Mouse (Mus musculus) frontal cortex, postnatal 36 days (tissue): ENCODE data around the gene Rabl6.

Experiments used
- DNase-seq, 2 experiments: peaks; one replicate each; pipeline ENCODE4 v3.0.0; 2022; ENCODE audit warnings: low spot score in 2 of 2

Gene Rabl6

GRCm38 (mm10) chr2:25596765-25597510 is 11.4 kb downstream of the Rabl6 start:
- no peak for DNase-seq

- DNase-seq: peak; percentile 39 to 52
These were observed 16.5 kb downstream of the Rabl6 start for GRCm38 (mm10) chr2:25591863-25592262.

GRCm38 (mm10) chr2:25588227-25588907 is 20.0 kb downstream of the Rabl6 start:
- no peak for DNase-seq

GRCm38 (mm10) chr2:25587290-25587689 is 21.0 kb downstream of the Rabl6 start:
- no peak for DNase-seq

GRCm38 (mm10) chr2:25585601-25586000 is 22.7 kb downstream of the Rabl6 start:
- DNase-seq: no peak

- no peak for DNase-seq
These were observed 23.5 kb downstream of the Rabl6 start for GRCm38 (mm10) chr2:25584856-25585255.

GRCm38 (mm10) chr2:25584152-25584551 is 24.2 kb downstream of the Rabl6 start:
- no peak for DNase-seq

- DNase-seq: no peak
These were observed 24.8 kb downstream of the Rabl6 start for GRCm38 (mm10) chr2:25583571-25583970.

- no peak for DNase-seq
These were observed 25.2 kb downstream of the Rabl6 start for GRCm38 (mm10) chr2:25583120-25583481.

- peak; percentile 89 to 90 for DNase-seq
These were observed 25.7 kb downstream of the Rabl6 start for GRCm38 (mm10) chr2:25582466-25583119.

GRCm38 (mm10) chr2:25581901-25582301 is 26.4 kb downstream of the Rabl6 start:
- DNase-seq: peak; percentile 53 to 59

- DNase-seq: peak; percentile 80 to 86
These were observed 26.9 kb downstream of the Rabl6 start, which contains the start of gene Ajm1 for GRCm38 (mm10) chr2:25581294-25581864. Ajm1 (minus strand) TSS chr2:25581757.

- peak; percentile 52 to 54 for DNase-seq
These were observed 27.7 kb downstream of the Rabl6 start for GRCm38 (mm10) chr2:25580621-25581101.

- peak; percentile 56 to 75 for DNase-seq
These were observed 28.4 kb downstream of the Rabl6 start for GRCm38 (mm10) chr2:25579737-25580460.

- no peak for DNase-seq
These were observed 29.3 kb downstream of the Rabl6 start for GRCm38 (mm10) chr2:25578796-25579736.

GRCm38 (mm10) chr2:25577951-25578795 is 30.1 kb downstream of the Rabl6 start:
- DNase-seq: no peak

GRCm38 (mm10) chr2:25576965-25577891 is 31.1 kb downstream of the Rabl6 start:
- peak; percentile 40 to 41 for DNase-seq
